Mouse (Mus musculus) ES-E14 (cell line): ENCODE measurements around the gene Erich3. TPM values are rescaled to one million over a fixed set of nuclear protein-coding genes. Genes with fewer than 3 reads are reported as not detected.

ENCODE experiments used
- DNase-seq: peaks from one replicate; pipeline ENCODE4 v3.0.0-alpha.2; 2013; ENCODE audit warnings: low read depth, low spot score
- H3K27ac ChIP-seq: 2 replicates; pipeline ENCODE4 v1.5.1; 2012; ENCODE audit warnings: low read depth, mild to moderate bottlenecking, low read length, moderate library complexity, mixed read lengths; ENCODE audit not compliant: poor library complexity, insufficient read depth, severe bottlenecking
- H3K36me3 ChIP-seq: 2 replicates; pipeline ENCODE4 v1.6.1; 2012; ENCODE audit warnings: mild to moderate bottlenecking, low read length, moderate library complexity, mixed read lengths; ENCODE audit not compliant: control insufficient read depth, poor library complexity, insufficient read depth, severe bottlenecking
- H3K4me1 ChIP-seq, 2 experiments: fragments of 150-350 bp in 1 of 2; sonication (generic) in 1 of 2; 2 replicates each; pipeline ENCODE4 v1.6.1; 2012; ENCODE audit warnings: low read length in 2 of 2, mild to moderate bottlenecking in 1 of 2, mixed read lengths in 1 of 2; ENCODE audit not compliant: control insufficient read depth in 2 of 2, insufficient read depth in 2 of 2, poor library complexity in 1 of 2
- H3K4me3 ChIP-seq, 2 experiments: fragments of 150-350 bp in 1 of 2; sonication (generic) in 1 of 2; 2 replicates each; pipeline ENCODE4 v1.5.1; 2012; ENCODE audit warnings: low read length in 2 of 2, low read depth in 1 of 2, mild to moderate bottlenecking in 1 of 2, mixed read lengths in 1 of 2; ENCODE audit not compliant: insufficient read depth in 1 of 2, poor library complexity in 1 of 2, severe bottlenecking in 1 of 2
- H3K9ac ChIP-seq: 2 replicates; pipeline ENCODE4 v1.6.1; 2012; ENCODE audit warnings: low read depth, mild to moderate bottlenecking, low read length, mixed read lengths; ENCODE audit not compliant: poor library complexity, insufficient read depth, severe bottlenecking
- H3K9me3 ChIP-seq: fragments of 150-350 bp; sonication (generic); 2 replicates; pipeline ENCODE4 v1.6.1; 2012; ENCODE audit warnings: low read depth, mild to moderate bottlenecking, low read length; ENCODE audit not compliant: control insufficient read depth, insufficient read depth
- CHD2 ChIP-seq: IDR thresholded peaks from 2 replicates; pipeline ENCODE4 v1.6.1; 2014; ENCODE audit warnings: mild to moderate bottlenecking, low read depth, low read length, inconsistent platforms
- HCFC1 ChIP-seq: IDR thresholded peaks from 2 replicates; pipeline ENCODE4 v1.6.1; 2012; ENCODE audit warnings: low read length, inconsistent platforms, borderline replicate concordance; ENCODE audit not compliant: insufficient read depth
- MAFK ChIP-seq: IDR thresholded peaks from 2 replicates; pipeline ENCODE4 v1.6.1; 2014; ENCODE audit warnings: mild to moderate bottlenecking, low read depth, low read length, inconsistent platforms; ENCODE audit not compliant: insufficient read depth
- ZC3H11A ChIP-seq: IDR thresholded peaks from 2 replicates; pipeline ENCODE4 v1.6.1; 2012; ENCODE audit warnings: low read depth, mild to moderate bottlenecking, inconsistent platforms, low read length, borderline replicate concordance
- ZNF384 ChIP-seq: IDR thresholded peaks from 2 replicates; pipeline ENCODE4 v1.6.1; 2012; ENCODE audit warnings: low read depth, low read length, inconsistent platforms
- in situ Hi-C, 2 experiments: fragments of 600-800 bp; cut with MboI; formaldehyde crosslinking; loops; one replicate each; pipeline ENCODE4 v1.15.1; 2025; ENCODE audit warnings: low sequenced_read_pairs in 2 of 2, inconsistent platforms in 1 of 2; ENCODE audit not compliant: unreplicated experiment in 2 of 2
- total RNA-seq: library from RNA; depleted of rRNA; stranded (reverse); fragments of 300-350 nt; gene quantifications from 2 replicates; pipeline ENCODE4 v1.2.3, GENCODE M21; 2012

Erich3 gene
- total RNA-seq, 1 experiment, result 0.09 TPM

DNA sequence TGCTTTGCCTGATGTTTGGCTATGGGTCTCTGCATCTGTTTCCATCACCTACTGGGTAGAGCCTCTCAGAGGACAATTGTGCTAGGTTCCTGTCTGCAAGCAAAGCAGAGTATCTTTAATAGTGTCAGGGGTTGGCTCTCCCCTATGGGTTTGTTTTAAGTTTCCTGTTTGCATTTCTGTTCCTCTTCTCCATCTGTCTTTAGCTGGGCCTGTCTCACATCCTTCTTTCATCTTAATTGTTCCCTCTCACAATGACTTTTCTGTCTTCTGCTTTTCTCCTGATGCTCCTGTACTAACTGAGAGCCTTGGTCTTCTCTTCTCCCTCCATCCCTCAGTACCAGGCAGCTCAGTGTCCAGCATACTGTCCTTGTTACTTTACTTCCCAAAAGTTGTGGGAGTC is 26.6 kb downstream of the Erich3 start:
- Histone ChIP-seq H3K9me3 (no peaks in the 10 kb centered on the region), H3K36me3 (no peaks in the 10 kb centered on the region), H3K4me3 (no peak overlapping the region), H3K4me1 (0 out of 4 replicates have a peak, but pooled peaks cover 2 to 4% of the 10 kb centered on the region in 2 experiments), H3K27ac (no peak overlapping the region), H3K9ac (no peak overlapping the region)
- DNase-seq, result no peak
- no peak for TF ChIP-seq ZC3H11A
- TF ChIP-seq ZNF384, result no peak
- no peak for TF ChIP-seq HCFC1
- no peak for TF ChIP-seq CHD2
- TF ChIP-seq MAFK, result no peak
- in situ Hi-C loops, result no loop called here

DNA sequence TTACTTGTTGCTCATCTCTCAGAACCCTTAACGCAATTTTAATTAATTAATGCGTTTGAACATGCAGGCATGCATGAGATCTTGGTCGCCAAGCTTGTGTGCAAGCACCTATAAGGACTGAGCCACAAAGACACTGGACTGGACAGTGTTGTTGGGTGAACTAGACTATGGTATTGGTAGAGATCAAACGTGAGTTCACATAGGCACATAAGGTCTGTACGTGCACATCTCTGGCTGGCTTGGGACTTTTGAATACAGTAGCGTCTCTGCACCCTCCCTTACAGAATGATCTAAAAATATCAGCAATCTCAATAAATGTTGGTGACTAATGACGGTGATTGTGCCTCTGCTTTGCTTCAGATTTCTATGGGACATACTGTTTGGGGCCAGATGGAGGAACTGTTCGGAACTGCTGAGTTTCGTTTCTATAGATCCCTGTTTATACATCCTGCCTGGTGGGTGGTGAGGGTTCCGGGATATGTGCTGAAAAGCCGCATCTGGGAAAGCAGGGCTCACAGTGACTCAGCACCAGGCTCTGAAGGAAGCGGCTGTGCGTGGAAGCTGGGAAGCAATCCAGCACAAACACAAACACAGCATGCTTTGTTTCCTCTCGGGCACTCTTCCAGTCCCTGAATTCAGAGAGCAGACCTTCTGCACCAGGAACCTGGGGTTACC is 28.4 kb downstream of the Erich3 start:
- TF ChIP-seq MAFK, result peak; percentile 89
- TF ChIP-seq ZNF384, result no peak
- no peak overlapping the region for H3K9ac ChIP-seq
- H3K27ac ChIP-seq, result no peak overlapping the region
- DNase-seq, result no peak
- in situ Hi-C loops, result no loop called here
- no peaks in the 10 kb centered on the region for H3K9me3 ChIP-seq
- H3K4me1 ChIP-seq, result peaks cover 2 to 4% of the 10 kb centered on the region in 2 experiments; a peak in 1 of 4 replicates
- no peaks in the 10 kb centered on the region for H3K36me3 ChIP-seq
- H3K4me3 ChIP-seq, result no peak overlapping the region

DNA sequence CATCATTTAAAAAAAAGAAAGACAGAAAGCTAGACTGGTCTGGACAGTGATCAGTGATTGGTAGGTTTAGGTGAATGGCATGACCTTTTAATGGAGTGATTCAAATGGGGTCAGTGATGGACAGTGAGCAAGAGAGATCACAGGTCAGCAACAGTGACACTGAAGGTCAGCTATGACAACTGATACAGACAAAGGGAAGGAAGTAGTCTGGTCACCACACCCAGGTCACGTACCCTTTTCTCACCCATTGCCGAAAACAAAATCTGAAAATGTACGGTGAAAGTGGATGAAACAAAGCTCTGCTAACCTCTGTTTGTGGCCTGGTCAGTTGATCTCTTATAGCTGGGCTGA is 28.9 kb downstream of the Erich3 start:
- Histone ChIP-seq H3K27ac (no peak overlapping the region), H3K9ac (no peak overlapping the region), H3K36me3 (no peaks in the 10 kb centered on the region), H3K9me3 (no peaks in the 10 kb centered on the region), H3K4me3 (no peak overlapping the region), H3K4me1 (peaks cover 2 to 4% of the 10 kb centered on the region in 2 experiments; a peak in 1 of 4 replicates)
- TF ChIP-seq ZNF384 (no peak), HCFC1 (no peak), CHD2 (no peak), MAFK (no peak), ZC3H11A (no peak)
- no peak for DNase-seq
- in situ Hi-C loops, result no loop called here

DNA sequence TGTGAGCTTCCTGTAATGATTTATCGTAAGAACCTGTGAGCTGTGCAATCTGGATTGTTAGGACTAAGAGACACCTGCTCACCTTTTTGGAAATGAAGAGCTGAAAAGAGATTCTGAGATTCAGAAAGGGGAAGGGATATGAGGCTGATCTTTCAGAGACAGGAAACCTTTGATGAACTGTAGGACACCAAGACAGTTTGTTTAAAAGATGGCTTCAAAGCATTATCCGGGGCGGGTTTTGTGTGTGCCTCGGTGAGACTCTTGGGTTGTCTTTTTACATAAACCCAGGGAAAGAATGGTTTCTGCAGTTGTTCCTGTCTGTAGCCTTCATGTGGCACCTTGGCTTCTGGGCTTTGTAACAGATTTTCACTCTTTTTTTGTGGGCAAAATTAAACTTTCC is 30.2 kb downstream of the Erich3 start:
- TF ChIP-seq CHD2 (no peak), HCFC1 (no peak), ZNF384 (no peak), ZC3H11A (no peak), MAFK (no peak)
- in situ Hi-C loops, result no loop called here
- Histone ChIP-seq H3K36me3 (no peaks in the 10 kb centered on the region), H3K9me3 (no peaks in the 10 kb centered on the region), H3K4me3 (no peak overlapping the region), H3K4me1 (peaks cover 2 to 4% of the 10 kb centered on the region in 2 experiments; a peak in 1 of 4 replicates), H3K9ac (no peak overlapping the region), H3K27ac (no peak overlapping the region)
- no peak for DNase-seq

DNA sequence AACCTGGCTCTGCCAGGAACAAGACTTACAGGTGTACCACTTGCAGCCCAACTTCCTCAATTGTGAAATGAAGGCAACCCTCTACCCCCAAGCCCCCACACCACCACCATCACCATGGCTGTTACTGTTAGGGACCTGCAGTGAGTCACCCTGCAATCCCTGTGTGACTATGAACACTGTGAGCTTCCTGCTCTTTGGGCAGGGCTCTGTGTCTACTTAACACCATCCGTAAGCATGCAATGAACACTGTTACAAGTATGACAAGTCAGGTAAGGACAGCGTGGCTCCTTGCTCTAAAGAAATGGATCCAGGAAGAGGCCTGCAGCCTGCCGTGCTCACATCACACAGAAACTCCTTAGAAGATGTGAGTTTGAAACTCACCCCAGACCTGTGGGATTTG is 33.0 kb downstream of the Erich3 start:
- TF ChIP-seq CHD2 (no peak), HCFC1 (no peak)
- in situ Hi-C loops, result no loop called here
- no peak overlapping the region for H3K4me3 ChIP-seq
- H3K9ac ChIP-seq, result no peak overlapping the region
- peaks cover 2 to 4% of the 10 kb centered on the region in 2 experiments; a peak in 1 of 4 replicates for H3K4me1 ChIP-seq
- H3K36me3 ChIP-seq, result no peaks in the 10 kb centered on the region
- no peak overlapping the region for H3K27ac ChIP-seq
- DNase-seq, result no peak
- H3K9me3 ChIP-seq, result no peaks in the 10 kb centered on the region
